Mouse (Mus musculus): ENCODE results near the gene Syk.

Syk gene

GRCm38 (mm10) chr13:52602752-52603151 lies 19.8 kb downstream of the Syk start:
- no peak for DNase-seq

GRCm38 (mm10) chr13:52603704-52604349 lies 20.9 kb downstream of the Syk start:
- DNase-seq, result no peak

GRCm38 (mm10) chr13:52605006-52605405 lies 22.0 kb downstream of the Syk start:
- no peak for DNase-seq

GRCm38 (mm10) chr13:52605911-52606310 lies 22.9 kb downstream of the Syk start:
- no peak for DNase-seq

- DNase-seq, result no peak
Observed at GRCm38 (mm10) chr13:52606656-52607275, 23.8 kb downstream of the Syk start.

DNA sequence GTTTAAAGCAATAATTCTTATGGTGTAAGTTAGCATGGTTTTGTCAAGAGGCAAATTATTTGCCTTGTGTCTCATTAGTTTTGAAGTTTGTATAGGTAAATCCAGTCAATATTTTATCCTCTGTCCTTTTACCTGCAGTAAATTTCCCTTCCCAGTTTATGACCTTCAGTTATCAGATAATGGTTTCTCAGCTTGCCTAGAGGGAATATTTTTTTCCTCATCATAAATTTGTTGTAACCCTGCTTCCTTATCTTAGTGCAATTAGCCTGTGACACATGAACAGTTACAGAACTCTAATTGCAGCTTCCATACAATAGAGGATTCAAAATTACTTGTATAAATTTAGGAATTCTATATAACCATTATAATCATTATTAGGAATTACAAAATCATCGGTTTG lies 25.0 kb downstream of the Syk start:
- no peak for DNase-seq

DNA sequence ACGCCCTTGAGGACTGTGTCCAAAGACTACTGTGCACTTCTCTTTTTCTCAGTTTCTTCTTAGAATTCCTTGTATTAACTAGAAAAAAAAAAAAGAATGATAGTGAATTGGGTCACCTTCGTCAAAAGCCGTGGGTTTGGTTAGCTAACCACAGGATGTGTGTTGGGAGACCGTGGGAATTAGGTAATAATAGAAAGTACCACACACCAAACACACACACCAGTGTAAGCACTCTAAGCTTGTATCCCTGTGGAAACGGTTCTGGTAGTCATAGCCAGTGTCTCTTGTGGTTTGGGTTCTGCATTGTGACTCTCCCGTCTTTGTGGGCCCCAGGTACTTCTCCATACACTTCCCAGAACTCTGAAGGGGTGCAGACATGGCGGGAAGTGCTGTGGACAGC lies 27.5 kb downstream of the Syk start:
- no peak for DNase-seq

DNA sequence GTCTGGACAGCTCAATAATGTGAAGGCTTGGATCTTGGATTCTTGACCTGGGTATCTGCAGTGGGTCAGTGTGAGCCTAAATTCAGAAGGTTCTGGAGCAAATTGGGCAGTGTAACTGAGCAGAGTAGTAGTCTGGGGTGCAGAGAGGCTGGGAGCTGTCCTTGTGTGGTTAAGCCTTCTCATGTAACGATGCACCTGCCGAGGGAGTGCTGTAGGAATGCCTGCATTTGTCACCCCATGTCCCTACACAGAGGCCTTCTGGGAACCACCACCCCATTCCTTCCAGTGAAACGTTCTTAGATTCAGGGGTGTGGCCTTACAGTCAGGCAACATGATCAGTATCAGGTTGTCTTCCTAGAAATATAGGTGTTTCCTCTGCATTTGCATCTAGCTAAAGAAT lies 30.3 kb downstream of the Syk start:
- DNase-seq, result no peak

DNA sequence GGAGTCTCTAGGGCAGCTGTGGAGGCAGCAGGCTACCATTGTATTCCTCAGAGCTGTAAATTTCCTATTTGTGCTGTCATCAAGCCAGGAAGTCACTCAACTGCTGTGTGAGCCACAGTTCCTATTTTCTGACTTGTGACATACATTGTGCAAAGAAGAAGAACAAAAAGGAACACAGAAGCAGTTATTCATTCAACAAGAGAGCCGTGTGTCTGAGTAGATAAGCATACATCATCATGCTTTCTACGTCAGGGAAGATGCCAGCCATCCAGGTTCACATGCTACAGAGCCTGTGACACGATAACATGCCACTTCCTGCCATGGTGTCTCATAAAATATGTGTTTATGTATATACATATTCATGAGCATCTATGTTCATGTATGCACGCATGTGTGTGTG lies 32.1 kb downstream of the Syk start:
- DNase-seq, result no peak

DNA sequence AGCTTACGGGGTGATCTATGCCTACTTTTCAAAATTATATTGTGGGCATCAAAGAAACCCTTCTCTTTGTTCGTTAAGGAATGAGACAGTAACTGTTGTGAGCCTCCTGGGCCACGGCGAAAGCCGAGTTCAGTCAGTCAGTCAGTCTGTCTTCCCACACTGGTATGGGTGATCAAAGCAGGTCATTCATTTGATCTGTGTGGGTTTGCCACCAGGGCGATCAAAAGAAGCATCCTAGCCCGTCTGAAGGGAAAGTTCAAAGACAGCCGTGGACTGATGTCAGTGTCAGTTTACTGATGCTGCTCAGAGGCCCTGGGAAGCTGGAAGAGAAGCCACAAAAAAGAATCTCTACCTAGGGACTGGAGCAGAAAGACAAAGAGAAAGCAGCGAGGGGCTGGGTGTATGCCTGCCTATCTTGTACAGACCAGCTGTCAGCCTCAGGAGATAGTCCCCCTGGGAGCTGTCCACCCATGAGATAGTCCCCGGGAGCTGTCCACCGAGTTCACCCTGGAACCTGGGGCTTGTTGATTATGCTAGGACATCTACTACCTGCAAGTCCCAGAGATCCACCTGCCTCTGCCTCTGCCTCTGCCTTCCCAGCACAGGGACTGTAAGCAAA lies 34.2 kb downstream of the Syk start:
- no peak for DNase-seq

DNA sequence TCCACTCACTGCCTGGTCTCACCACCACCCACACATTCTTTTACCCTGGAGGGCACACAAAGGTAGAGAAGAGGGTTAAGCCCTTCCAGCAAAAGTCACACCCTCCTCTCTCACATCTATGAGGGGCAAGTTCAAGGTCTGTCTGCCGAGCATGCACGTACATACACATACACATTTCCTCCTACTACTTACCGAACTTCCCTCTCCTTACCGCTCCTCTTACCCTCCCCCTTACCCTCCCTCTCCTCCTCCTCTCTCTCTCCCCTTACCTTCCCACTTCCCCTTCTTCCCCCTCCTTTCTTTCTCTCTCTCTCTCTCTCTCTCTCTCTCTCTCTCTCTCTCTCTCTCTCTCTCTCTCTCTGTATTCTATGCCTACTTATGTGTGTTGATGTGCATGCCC lies 35.6 kb downstream of the Syk start:
- DNase-seq, result no peak

DNA sequence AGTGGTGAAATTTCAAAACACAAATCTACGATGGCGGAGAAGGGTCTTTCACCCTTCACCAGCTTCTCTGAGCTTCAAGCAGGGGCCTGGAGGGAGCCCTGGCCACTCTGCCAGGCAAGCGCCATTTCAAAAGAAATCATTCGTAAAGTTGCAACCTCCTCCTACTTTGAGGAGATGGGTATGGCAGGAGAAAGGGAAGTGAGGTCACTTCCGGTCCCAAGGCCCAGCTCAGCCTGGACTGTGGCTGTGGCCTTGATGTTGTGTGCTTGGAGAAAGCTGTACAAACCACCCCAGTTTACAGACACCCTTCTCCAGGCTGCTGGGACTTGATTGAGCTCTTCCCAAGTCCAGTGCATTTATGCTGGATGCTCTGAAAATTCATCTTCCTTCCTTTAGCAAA lies 36.5 kb downstream of the Syk start:
- DNase-seq, result no peak

GRCm38 (mm10) chr13:52624038-52624437 lies 41.1 kb downstream of the Syk start:
- peak; percentile 50 for DNase-seq

- peak; percentile 48 for DNase-seq
Observed at GRCm38 (mm10) chr13:52628602-52629001, 45.6 kb downstream of the Syk start.

DNA sequence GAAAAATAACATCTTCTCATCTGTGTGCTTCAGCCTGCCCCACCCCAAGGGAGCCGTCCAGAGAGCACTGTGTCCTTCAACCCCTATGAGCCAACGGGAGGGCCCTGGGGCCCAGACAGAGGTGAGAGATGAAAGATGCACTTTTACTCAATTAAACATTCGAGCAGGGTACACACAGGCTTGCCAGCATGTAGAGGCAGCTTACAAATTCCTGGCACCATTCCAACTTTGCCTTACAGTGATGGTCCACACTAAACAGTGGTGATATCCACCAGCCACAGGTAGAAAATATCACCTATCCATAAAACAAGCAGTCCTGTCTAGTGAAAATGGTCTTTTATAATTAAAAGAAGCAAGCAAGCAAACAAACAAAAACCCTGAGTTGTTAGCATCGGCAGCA lies 48.7 kb downstream of the Syk start:
- DNase-seq, result no peak

DNA sequence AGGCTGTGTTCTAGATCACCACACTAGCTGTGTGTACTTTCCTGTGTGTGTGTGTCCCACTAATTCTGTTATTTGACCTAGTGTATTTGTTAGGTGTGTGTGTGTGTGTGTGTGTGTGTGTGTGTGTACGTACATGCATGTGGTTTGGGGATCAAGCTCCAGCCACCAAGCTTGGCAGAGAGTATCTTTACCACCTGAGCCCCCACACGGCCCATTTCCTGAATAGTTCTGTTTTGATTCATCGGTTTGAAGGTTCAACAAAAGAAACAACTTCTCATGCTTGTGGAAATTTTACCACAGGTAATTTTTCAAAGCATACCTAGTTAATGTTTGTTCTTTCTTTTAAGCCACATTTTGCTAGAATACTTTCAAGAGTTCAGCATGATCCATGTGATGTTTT lies 52.5 kb downstream of the Syk start:
- DNase-seq, result no peak

DNA sequence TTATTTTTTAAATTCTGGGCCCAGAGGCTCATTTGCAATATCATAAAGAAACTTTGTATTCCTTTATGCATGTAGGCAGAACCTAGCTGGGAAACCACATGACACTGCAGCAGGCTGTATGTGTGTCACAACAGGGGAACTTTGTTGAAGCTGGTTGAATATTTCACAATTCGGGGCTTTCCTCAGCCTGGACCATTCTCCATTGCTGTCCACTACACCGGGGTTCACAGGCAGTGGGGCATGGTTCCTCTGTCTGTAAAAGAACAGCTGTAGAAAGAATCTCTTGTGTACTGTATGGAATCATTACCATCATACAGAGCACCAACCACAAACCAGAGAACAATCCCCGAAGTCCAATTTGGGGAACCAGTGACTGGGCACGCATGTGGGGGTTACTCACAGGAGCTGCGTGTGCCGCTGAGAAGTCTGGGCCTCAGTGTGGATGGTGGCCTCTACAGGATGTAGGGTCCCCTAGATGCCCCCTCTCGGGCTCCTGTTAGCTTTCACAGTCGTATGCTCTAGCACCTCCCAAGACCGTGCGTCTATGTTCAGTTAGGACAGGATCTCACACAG lies 53.3 kb downstream of the Syk start:
- DNase-seq, result no peak

DNA sequence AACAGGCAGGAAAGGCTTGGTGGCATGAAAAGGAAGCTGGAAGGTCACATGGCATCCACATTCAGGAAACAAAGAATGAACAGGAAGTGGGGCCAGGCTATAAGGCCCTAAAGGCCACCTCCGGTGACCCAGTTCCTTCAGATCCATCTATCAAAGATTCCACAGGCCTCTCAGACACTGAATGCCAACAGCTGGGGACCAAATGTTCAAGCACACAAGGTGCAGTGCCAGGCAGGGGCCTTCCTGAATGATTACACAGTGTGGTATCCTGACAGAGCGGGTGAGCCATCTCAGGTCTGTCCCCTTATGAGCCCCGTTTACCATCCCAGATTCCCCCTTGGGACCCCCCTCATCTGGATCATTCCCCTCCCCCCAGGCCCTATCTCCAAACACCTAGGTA lies 63.6 kb downstream of the Syk start:
- DNase-seq, result no peak

DNA sequence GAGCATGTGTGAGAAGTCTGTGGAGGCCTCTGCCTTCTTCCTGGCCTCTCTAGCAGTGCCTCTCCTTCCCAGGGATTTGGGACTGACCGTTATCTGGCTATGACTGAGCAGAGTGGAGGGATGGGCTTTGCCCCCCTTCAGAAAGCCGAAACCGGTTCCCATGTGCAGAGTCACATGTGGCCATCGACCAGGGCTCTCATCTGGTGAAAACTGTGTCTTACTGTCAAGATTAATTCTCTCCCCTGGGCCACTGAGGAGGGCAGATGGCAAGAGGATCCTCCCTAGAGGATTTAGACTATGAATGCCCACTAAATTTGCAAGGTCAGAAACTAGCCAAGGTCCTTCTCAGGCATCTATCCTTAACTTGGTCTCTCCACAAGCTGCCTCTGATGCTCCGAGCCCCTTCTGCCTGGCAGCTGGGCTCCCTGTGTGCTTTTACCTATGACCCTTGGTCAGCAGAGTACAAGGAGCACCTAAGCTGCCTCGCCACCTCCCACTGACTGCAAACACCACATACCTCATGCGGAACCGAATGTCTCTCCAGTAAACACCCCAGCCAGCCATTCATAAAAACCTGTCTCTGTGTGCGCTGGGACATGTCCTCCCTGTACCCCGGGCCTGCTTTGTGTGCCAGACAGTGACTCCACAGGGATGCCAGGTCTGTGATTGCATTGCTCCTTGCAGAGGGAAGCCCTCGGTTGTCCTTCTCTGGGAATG lies 65.2 kb downstream of the Syk start:
- DNase-seq, result no peak

DNA sequence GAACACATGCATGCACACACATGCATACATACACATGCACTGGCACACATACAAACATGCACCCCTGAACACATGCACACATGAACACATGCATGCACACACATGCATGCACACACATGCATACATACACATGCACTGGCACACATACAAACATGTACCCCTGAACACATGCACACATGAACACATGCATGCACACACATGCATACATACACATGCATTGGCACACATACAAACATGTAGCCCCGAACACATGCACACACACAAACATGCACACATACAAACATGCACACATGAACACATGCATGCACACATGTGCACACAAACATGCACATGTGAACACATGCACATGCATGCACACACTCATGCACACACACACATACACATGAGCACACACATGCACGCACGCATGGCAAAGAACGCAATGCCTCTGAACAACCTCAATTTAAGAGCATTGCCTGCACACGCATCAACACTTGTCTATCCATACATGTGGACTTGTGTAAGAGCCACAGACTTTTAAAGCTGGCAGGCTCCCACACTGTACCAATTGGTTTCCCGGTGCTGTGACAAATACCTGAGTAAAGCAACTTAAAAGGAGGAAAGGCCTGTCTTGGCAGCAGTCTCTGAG lies 66.9 kb downstream of the Syk start:
- DNase-seq, result no peak

DNA sequence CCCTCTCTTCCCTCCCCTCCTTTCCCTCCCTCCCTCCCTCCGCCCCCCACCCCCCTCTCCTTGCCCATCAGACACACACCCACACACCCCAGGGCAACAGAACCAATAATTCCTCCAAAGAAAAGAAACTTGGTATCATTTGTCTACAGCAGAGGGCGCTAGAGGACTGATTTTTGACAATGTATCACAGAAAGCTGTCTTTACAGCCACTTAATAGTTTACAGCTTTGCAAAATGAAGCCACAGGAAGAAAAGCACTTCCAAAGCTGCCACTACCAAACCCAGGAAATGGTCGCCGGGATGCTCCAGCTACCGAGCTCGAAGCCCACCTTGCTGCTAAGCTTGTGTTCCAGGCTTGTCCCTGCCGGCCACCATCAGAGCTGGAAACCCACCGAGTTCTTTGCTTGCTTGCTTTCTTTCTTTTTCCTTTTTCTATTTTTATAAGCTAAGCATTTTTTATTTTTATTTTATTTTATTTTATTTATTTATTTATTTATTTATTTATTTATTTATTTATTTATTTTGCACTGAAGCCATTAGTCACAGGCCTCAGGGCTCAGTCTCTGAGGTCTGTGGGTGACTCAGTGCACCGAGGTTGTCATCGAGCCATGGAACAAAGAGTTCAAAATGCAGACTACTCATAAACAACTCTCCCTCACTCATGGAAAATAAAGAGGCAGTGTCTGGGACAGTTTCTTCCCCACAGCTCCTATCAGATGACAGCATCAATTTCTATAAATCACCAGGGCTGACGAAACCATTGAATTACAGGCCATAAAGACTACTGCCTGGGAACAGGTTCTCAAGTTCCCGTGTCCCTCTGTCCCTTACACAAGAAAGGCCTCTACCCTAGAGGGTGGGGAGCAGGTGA lies 68.6 kb downstream of the Syk start:
- DNase-seq, result peak; percentile 57

- no peak for DNase-seq
Observed at GRCm38 (mm10) chr13:52652253-52652628, 69.3 kb downstream of the Syk start.
